Mouse (Mus musculus) limb, embryonic 12.5 days (tissue): ENCODE results near the gene Psmc2. TPM values are rescaled to one million over a fixed set of nuclear protein-coding genes. Genes with fewer than 3 reads are reported as not detected.

ENCODE experiments used
- ATAC-seq: fragments of 200-750 bp; cut with Nextera tagmentation; 2 replicates; pipeline ENCODE4 v1.8.0; 2017; ENCODE audit warnings: low read depth, moderate TSS enrichment; ENCODE audit not compliant: insufficient number of reproducible peaks, insufficient read depth, low FRiP score, low TSS enrichment
- H3K27ac ChIP-seq: fragments of 300-500 bp; sonication (generic); 2 replicates; pipeline ENCODE4 v1.5.1; 2016; ENCODE audit warnings: mild to moderate bottlenecking, moderate library complexity
- H3K27me3 ChIP-seq: fragments of 300-500 bp; sonication (generic); 2 replicates; pipeline ENCODE4 v1.6.1; 2016; ENCODE audit warnings: mild to moderate bottlenecking, moderate library complexity
- H3K36me3 ChIP-seq: fragments of 300-500 bp; sonication (generic); 2 replicates; pipeline ENCODE4 v1.6.1; 2016; ENCODE audit warnings: mild to moderate bottlenecking, moderate library complexity
- H3K4me1 ChIP-seq: fragments of 300-500 bp; sonication (generic); replicated peaks from 2 replicates; pipeline ENCODE4 v1.6.1; 2016
- H3K4me2 ChIP-seq: fragments of 300-500 bp; sonication (generic); 2 replicates; pipeline ENCODE4 v1.6.1; 2016; ENCODE audit warnings: mild to moderate bottlenecking, moderate library complexity
- H3K4me3 ChIP-seq: fragments of 300-500 bp; sonication (generic); replicated peaks from 2 replicates; pipeline ENCODE4 v1.5.1; 2016; ENCODE audit warnings: mild to moderate bottlenecking
- H3K9ac ChIP-seq: fragments of 300-500 bp; sonication (generic); replicated peaks from 2 replicates; pipeline ENCODE4 v1.6.1; 2016; ENCODE audit warnings: mild to moderate bottlenecking, moderate library complexity
- H3K9me3 ChIP-seq: fragments of 300-500 bp; sonication (generic); 2 replicates; pipeline ENCODE4 v1.6.1; 2016; ENCODE audit warnings: mild to moderate bottlenecking, moderate library complexity
- WGBS: fragments of 180-500 bp; shearing (Covaris S2); methylation state at CpG from one replicate; pipeline ENCODE4 v1.1.7; 2016; 5-methylcytosine and 5-hydroxymethylcytosine counted together
- polyA plus RNA-seq: library from polyadenylated mRNA; unstranded; fragments of >200 nt; fragmentation: Nextera tagmentation; extraction: Ambion mirVana; gene quantifications from 2 replicates; pipeline ENCODE4 v1.2.1, GENCODE M21; 2016

Gene Psmc2
- polyA plus RNA-seq, 1 experiment from 2014 or later, result 194 TPM

GRCm38 (mm10) chr5:21776491-21776890, 8.6 kb upstream of the Psmc2 start:
- Histone ChIP-seq H3K4me3 (no peak overlapping the region), H3K27ac (no peak overlapping the region), H3K9ac (no peak overlapping the region), H3K9me3 (no peaks in the 10 kb centered on the region), H3K4me1 (no peaks in the 10 kb centered on the region), H3K4me2 (no peak overlapping the region), H3K36me3 (peaks cover 67% of the 10 kb centered on the region), H3K27me3 (no peaks in the 10 kb centered on the region)
- WGBS, result 92% methylated on average over 6 of the region's 6 CpGs
- ATAC-seq, result no peak

- H3K9me3 ChIP-seq, result no peaks in the 10 kb centered on the region
- H3K9ac ChIP-seq, result peak overlapping the region; percentile 77
- peak overlapping the region; percentile 68 for H3K27ac ChIP-seq
- H3K4me2 ChIP-seq, result peak overlapping the region; percentile 74
- peaks cover 43% of the 10 kb centered on the region for H3K36me3 ChIP-seq
- H3K27me3 ChIP-seq, result no peaks in the 10 kb centered on the region
- peak; percentile 54 for ATAC-seq
- H3K4me3 ChIP-seq, result peak overlapping the region; percentile 81
- peaks cover 25% of the 10 kb centered on the region for H3K4me1 ChIP-seq
- 1% methylated on average over 51 of the region's 51 CpGs for WGBS
Measured at GRCm38 (mm10) chr5:21784161-21785052, 676 bp upstream of the Psmc2 start.

DNA sequence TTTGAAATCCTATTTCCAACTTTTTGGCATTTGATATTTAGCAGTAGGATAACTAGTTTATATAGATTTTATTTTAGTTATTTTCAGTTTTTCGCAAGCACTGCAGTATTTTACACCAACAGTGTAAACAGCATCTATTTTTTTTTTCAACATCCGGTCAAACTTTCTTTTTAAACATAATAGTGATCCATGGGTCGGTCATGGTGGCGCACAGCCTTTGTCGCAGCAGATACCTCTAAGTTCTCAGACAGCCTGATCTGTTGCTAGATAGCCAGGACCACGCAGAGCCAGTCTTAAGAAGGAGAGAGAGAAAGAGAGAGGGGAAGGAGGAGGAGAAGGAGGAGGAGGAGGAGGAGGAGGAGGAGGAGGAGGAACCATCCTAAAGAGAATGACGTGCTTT, 693 bp downstream of the Psmc2 start:
- peak overlapping the region; percentile 88; the same call in 1 of the 2 replicates for H3K4me3 ChIP-seq
- ATAC-seq, result no peak
- peak overlapping the region; percentile 65 for H3K4me2 ChIP-seq
- no peaks in the 10 kb centered on the region for H3K27me3 ChIP-seq
- 82% methylated on average over 7 of the region's 7 CpGs for WGBS
- peaks cover 25% of the 10 kb centered on the region for H3K4me1 ChIP-seq
- peaks cover 34% of the 10 kb centered on the region for H3K36me3 ChIP-seq
- peak overlapping the region; percentile 88; the same call in 1 of the 2 replicates for H3K9ac ChIP-seq
- no peak overlapping the region for H3K27ac ChIP-seq
- H3K9me3 ChIP-seq, result no peaks in the 10 kb centered on the region

- Histone ChIP-seq H3K36me3 (peaks cover 32% of the 10 kb centered on the region), H3K9me3 (no peaks in the 10 kb centered on the region), H3K9ac (peak overlapping the region; percentile 88), H3K27me3 (no peaks in the 10 kb centered on the region), H3K4me3 (peak overlapping the region; percentile 88), H3K4me2 (peak overlapping the region; percentile 65), H3K4me1 (peaks cover 25% of the 10 kb centered on the region), H3K27ac (peak overlapping the region; percentile 83)
- peak; percentile 75; the same call in 1 of the 2 replicates for ATAC-seq
- WGBS, result 2% methylated on average over 51 of the region's 51 CpGs
Measured at GRCm38 (mm10) chr5:21786258-21787185, 1.4 kb downstream of the Psmc2 start.

DNA sequence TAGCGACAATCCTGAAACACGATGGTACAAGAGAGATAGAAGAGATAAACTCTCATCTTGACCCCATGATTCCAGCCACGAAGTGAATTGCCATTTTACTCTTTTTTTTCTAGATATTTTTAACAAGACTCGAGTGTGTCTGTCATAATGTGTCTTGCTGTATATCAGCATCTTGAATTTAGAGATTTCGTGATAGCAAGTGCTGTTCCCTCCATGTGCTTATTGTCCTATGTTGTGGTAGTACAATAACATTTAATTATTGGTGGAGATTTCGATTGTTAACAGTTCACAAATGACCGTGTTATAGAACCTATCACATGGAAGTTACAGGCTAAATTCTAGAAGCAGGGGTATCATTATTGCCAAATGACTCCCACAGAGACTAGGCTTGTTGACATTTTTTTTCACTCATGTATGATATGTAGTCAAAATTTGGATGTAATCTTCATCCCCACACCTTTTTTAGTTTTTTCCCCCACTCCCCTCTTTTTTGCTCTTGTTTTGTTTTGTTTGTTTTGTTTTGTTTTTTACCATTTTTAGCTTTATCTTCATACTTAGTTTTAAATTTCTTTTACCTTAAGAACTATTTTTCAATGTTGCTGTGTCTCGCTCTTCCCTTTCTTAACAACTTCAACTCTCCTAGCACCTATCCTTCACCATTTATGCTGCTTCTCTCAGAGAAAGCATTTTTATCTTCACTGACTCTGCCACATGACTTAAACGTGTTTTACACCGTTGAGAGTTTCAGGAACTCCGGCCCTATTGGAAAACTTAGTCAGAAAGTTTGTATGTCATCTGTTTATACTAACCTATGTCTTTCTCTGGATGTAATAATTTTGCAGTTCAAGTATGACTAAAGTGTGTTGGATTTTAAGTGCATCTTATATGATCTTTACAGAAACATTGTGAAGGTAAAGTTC, 2.4 kb downstream of the Psmc2 start:
- Histone ChIP-seq H3K27ac (no peak overlapping the region), H3K36me3 (peaks cover 31% of the 10 kb centered on the region), H3K9ac (peak overlapping the region; percentile 88), H3K27me3 (no peaks in the 10 kb centered on the region), H3K4me3 (peak overlapping the region; percentile 88), H3K4me2 (peak overlapping the region; percentile 65), H3K9me3 (no peaks in the 10 kb centered on the region), H3K4me1 (peaks cover 25% of the 10 kb centered on the region)
- ATAC-seq, result no peak
- 38% methylated on average over 11 of the region's 11 CpGs for WGBS

DNA sequence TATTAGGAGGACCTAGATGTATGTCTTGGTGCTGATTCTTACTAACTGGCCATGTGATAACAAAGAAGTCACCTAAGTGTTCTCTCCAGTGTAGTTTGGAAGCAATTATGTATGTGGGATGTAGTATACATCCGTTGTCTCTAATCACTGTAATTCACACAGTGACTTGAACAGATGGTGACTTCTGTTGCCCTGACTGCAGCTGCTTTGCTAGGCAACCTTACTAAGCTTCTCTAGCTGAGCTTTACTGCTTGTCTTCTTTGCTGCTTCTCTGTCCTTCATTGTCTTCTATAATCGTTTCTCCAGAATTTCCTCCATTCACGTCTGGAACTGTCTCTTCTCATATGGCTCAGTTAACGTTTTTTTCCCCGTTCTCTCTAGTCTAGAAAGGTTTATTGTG, 4.0 kb downstream of the Psmc2 start:
- Histone ChIP-seq H3K36me3 (peaks cover 24% of the 10 kb centered on the region), H3K4me1 (peaks cover 25% of the 10 kb centered on the region), H3K9me3 (no peaks in the 10 kb centered on the region), H3K4me2 (no peak overlapping the region), H3K9ac (no peak overlapping the region), H3K27me3 (no peaks in the 10 kb centered on the region), H3K27ac (no peak overlapping the region), H3K4me3 (no peak overlapping the region)
- 51% methylated on average over 5 of the region's 5 CpGs for WGBS
- ATAC-seq, result no peak

DNA sequence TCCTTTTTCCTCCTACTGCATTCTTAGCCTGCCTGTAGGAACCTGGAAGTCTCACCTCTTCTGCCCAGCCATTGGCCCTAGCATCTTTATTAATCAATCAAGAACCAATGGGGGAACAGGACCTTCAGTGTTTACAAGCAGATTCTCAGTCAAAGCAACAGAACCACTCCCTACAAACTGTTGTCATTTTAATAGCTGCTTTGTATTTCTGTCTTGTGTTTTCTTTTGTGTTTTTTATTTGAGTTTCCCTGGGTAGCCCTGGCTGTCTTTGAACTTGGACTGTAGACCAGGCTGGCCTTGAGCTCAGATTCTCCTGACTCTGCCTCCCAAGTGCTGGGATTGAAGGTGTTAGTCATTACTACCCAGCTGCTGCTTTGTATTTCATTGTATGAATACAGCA, 7.1 kb downstream of the Psmc2 start:
- no peak for ATAC-seq
- Histone ChIP-seq H3K4me1 (peaks cover 20% of the 10 kb centered on the region), H3K4me2 (no peak overlapping the region), H3K9me3 (no peaks in the 10 kb centered on the region), H3K9ac (no peak overlapping the region), H3K4me3 (no peak overlapping the region), H3K27me3 (no peaks in the 10 kb centered on the region), H3K36me3 (peaks cover 44% of the 10 kb centered on the region), H3K27ac (no peak overlapping the region)

GRCm38 (mm10) chr5:21802907-21803306, 17.8 kb downstream of the Psmc2 start:
- Histone ChIP-seq H3K4me1 (no peaks in the 10 kb centered on the region), H3K27me3 (no peaks in the 10 kb centered on the region), H3K9me3 (no peaks in the 10 kb centered on the region), H3K9ac (no peak overlapping the region), H3K27ac (no peak overlapping the region), H3K4me3 (no peak overlapping the region), H3K36me3 (peaks cover 60% of the 10 kb centered on the region), H3K4me2 (no peak overlapping the region)
- ATAC-seq, result no peak
- WGBS, result 90% methylated on average over 9 of the region's 9 CpGs

GRCm38 (mm10) chr5:21803691-21804188, 18.7 kb downstream of the Psmc2 start:
- no peaks in the 10 kb centered on the region for H3K4me1 ChIP-seq
- H3K4me2 ChIP-seq, result no peak overlapping the region
- H3K4me3 ChIP-seq, result no peak overlapping the region
- ATAC-seq, result no peak
- 95% methylated on average over 12 of the region's 12 CpGs for WGBS
- no peaks in the 10 kb centered on the region for H3K27me3 ChIP-seq
- H3K27ac ChIP-seq, result no peak overlapping the region
- peaks cover 53% of the 10 kb centered on the region for H3K36me3 ChIP-seq
- H3K9ac ChIP-seq, result no peak overlapping the region
- no peaks in the 10 kb centered on the region for H3K9me3 ChIP-seq

DNA sequence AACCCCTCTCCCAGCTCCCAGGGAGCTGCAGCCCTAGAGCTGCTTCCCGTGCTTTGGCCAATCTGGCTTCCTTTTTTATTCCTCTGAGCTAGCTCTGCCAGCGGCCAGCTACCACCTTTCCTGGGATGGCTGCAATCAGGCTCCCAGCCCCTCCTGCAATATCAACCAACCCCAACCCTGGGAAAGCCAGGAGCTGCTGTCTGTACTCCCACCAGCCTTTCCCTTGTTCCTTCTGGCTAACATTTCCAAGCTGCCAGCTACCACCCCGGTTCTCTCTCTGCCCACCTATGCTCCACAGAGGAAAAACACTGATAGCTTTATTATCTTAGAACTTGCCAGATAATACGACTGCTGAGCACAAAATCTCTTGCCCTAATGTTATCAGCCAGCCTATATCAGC, 19.8 kb downstream of the Psmc2 start:
- Histone ChIP-seq H3K27ac (no peak overlapping the region), H3K9ac (no peak overlapping the region), H3K4me1 (no peaks in the 10 kb centered on the region), H3K9me3 (no peaks in the 10 kb centered on the region), H3K36me3 (peaks cover 44% of the 10 kb centered on the region), H3K4me2 (no peak overlapping the region), H3K27me3 (no peaks in the 10 kb centered on the region), H3K4me3 (no peak overlapping the region)
- no peak for ATAC-seq
- WGBS, result 83% methylated on average over 4 of the region's 4 CpGs
